Mouse (Mus musculus) intestine, embryonic 14.5 days (tissue): ENCODE data around the gene Cyp26c1. TPM values are rescaled to one million over a fixed set of nuclear protein-coding genes. Genes with fewer than 3 reads are reported as not detected.

Experiments used
- ATAC-seq: fragments of 200-750 bp; cut with Nextera tagmentation; replicated peaks from 2 replicates; pipeline ENCODE4 v1.8.0; 2017; ENCODE audit warnings: low read depth, moderate number of reproducible peaks, moderate TSS enrichment, moderate library complexity; ENCODE audit not compliant: low FRiP score, low TSS enrichment
- DNase-seq: peaks from one replicate; pipeline ENCODE4 v3.0.0-alpha.2; 2018; ENCODE audit warnings: low spot score
- H3K27ac ChIP-seq: fragments of 300-500 bp; sonication (generic); 2 replicates; pipeline ENCODE4 v1.5.1; 2014; ENCODE audit warnings: low read depth, mild to moderate bottlenecking, control low read depth
- H3K27me3 ChIP-seq: fragments of 300-500 bp; sonication (generic); replicated peaks from 2 replicates; pipeline ENCODE4 v1.6.1; 2014; ENCODE audit warnings: low read length, control low read depth; ENCODE audit not compliant: control insufficient read depth, insufficient read depth
- H3K36me3 ChIP-seq: fragments of 300-500 bp; sonication (generic); 2 replicates; pipeline ENCODE4 v1.6.1; 2014; ENCODE audit warnings: low read length, control low read depth; ENCODE audit not compliant: control insufficient read depth, insufficient read depth
- H3K4me1 ChIP-seq: fragments of 300-500 bp; sonication (generic); replicated peaks from 2 replicates; pipeline ENCODE4 v1.6.1; 2014; ENCODE audit warnings: low read length, control low read depth, mixed read lengths; ENCODE audit not compliant: control insufficient read depth, insufficient read depth
- H3K4me2 ChIP-seq: fragments of 300-500 bp; sonication (generic); 2 replicates; pipeline ENCODE4 v1.6.1; 2014; ENCODE audit warnings: low read length
- H3K4me3 ChIP-seq: fragments of 300-500 bp; sonication (generic); 2 replicates; pipeline ENCODE4 v1.5.1; 2014; ENCODE audit warnings: low read depth, low read length, control low read depth, mixed read lengths
- H3K9ac ChIP-seq: fragments of 300-500 bp; sonication (generic); 2 replicates; pipeline ENCODE4 v1.6.1; 2014; ENCODE audit warnings: mild to moderate bottlenecking, low read length
- H3K9me3 ChIP-seq: fragments of 300-500 bp; sonication (generic); 2 replicates; pipeline ENCODE4 v1.6.1; 2016; ENCODE audit warnings: low read length, control low read depth; ENCODE audit not compliant: control insufficient read depth
- WGBS: fragments of 180-500 bp; shearing (Covaris S2); extraction: QIAGEN DNeasy Blood & Tissue Kit; methylation state at CpG from one replicate; pipeline ENCODE4 v1.1.7; 2014; 5-methylcytosine and 5-hydroxymethylcytosine counted together
- polyA plus RNA-seq: library from polyadenylated mRNA; unstranded; fragments of >200 nt; fragmentation: Nextera tagmentation; extraction: Ambion mirVana; gene quantifications from 2 replicates; pipeline ENCODE4 v1.2.1, GENCODE M21; 2014

Gene Cyp26c1
- polyA plus RNA-seq, 1 experiment from 2014 or later, result not detected

DNA sequence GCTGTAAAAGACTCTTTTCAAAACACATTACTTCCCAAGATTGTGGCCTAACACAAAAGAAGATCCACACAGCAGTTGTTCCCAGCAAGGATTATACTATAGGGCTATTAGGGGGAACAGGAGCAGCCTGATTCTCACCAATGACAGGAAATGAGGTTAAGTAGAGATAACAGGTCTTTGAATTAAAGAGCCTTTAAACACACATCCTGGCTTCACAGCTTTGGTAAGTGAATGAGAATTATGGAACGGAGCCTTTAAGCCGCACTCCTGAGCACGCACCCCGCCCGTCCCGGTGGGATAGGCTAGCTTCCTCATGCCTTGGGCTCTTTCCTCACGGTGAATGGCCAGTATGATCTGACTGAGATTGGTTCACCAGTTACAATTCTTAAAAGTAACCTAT lies 54.7 kb downstream of the Cyp26c1 start:
- no peaks in the 10 kb centered on the region for H3K36me3 ChIP-seq
- 49% methylated on average over 7 of the region's 7 CpGs for WGBS
- DNase-seq (no peak), ATAC-seq (no peak)
- H3K27me3 ChIP-seq, result no peaks in the 10 kb centered on the region
- no peak overlapping the region for H3K27ac ChIP-seq
- no peak overlapping the region for H3K9ac ChIP-seq
- H3K4me1 ChIP-seq, result no peaks in the 10 kb centered on the region
- no peaks in the 10 kb centered on the region for H3K9me3 ChIP-seq
- H3K4me2 ChIP-seq, result no peak overlapping the region
- H3K4me3 ChIP-seq, result no peak overlapping the region

Other genes with a start within 250 kb of the Cyp26c1 start
- 14.9 and 15.7 TPM in 2 replicates for gene Exoc6, start 135.2 kb upstream of the Cyp26c1 start, polyA plus RNA-seq
- 2.4 and 2.5 TPM in 2 replicates for gene Cyp26a1, start 12.2 kb downstream of the Cyp26c1 start, polyA plus RNA-seq